Mouse (Mus musculus) kidney, adult 2 months (tissue): ENCODE results near the gene Dpt.

ENCODE experiments used
- CTCF ChIP-seq: fragments of 200-500 bp; conservative IDR thresholded peaks from 2 replicates; pipeline ENCODE4 v1.5.1; 2011; ENCODE audit warnings: low read depth, mild to moderate bottlenecking, control low read depth, low read length, moderate library complexity, mixed read lengths; ENCODE audit not compliant: insufficient read depth, insufficient read length
- POLR2A ChIP-seq: fragments of 200-500 bp; IDR thresholded peaks from one replicate; pipeline ENCODE4 v1.6.1; 2011; ENCODE audit warnings: low read depth, low read length, control low read depth

- no peak for TF ChIP-seq CTCF
- TF ChIP-seq POLR2A = no peak
Observed at GRCm38 (mm10) chr1:164755671-164756070, 40.8 kb upstream of the Dpt start.
